Mouse (Mus musculus) liver, postnatal 0 days (tissue): ENCODE measurements around the gene Mical3. TPM values are rescaled to one million over a fixed set of nuclear protein-coding genes. Genes with fewer than 3 reads are reported as not detected.

Experiments used
- ATAC-seq: fragments of 200-750 bp; cut with Nextera tagmentation; 2 replicates; pipeline ENCODE4 v1.8.0; 2017; ENCODE audit warnings: mild to moderate bottlenecking, moderate library complexity
- DNase-seq: peaks from one replicate; pipeline ENCODE4 v3.0.0-alpha.2; 2016
- H3K27ac ChIP-seq: fragments of 300-500 bp; sonication (generic); 2 replicates; pipeline ENCODE4 v1.5.1; 2014; ENCODE audit warnings: antibody characterized with exemption, moderate library complexity, mild to moderate bottlenecking, low read depth
- H3K27me3 ChIP-seq: fragments of 300-500 bp; sonication (generic); 2 replicates; pipeline ENCODE4 v1.6.1; 2014; ENCODE audit warnings: low read length, control low read depth, mixed read lengths; ENCODE audit not compliant: insufficient read depth
- H3K36me3 ChIP-seq: fragments of 300-500 bp; sonication (generic); replicated peaks from 2 replicates; pipeline ENCODE4 v1.6.1; 2014; ENCODE audit warnings: mild to moderate bottlenecking, control low read depth, low read length, moderate library complexity, mixed read lengths; ENCODE audit not compliant: insufficient read depth
- H3K4me1 ChIP-seq: fragments of 300-500 bp; sonication (generic); 2 replicates; pipeline ENCODE4 v1.6.1; 2014; ENCODE audit warnings: antibody characterized with exemption, mild to moderate bottlenecking, control low read depth; ENCODE audit not compliant: insufficient read depth
- H3K4me2 ChIP-seq: fragments of 300-500 bp; sonication (generic); 2 replicates; pipeline ENCODE4 v1.6.1; 2014; ENCODE audit warnings: low read depth, mild to moderate bottlenecking, low read length, moderate library complexity, mixed read lengths
- H3K4me3 ChIP-seq: fragments of 300-500 bp; sonication (generic); 2 replicates; pipeline ENCODE4 v1.5.1; 2014; ENCODE audit warnings: low read depth, low read length
- H3K9ac ChIP-seq: fragments of 300-500 bp; sonication (generic); replicated peaks from 2 replicates; pipeline ENCODE4 v1.6.1; 2014; ENCODE audit warnings: mild to moderate bottlenecking, moderate library complexity
- H3K9me3 ChIP-seq: fragments of 300-500 bp; sonication (generic); 2 replicates; pipeline ENCODE4 v1.6.1; 2016; ENCODE audit warnings: mild to moderate bottlenecking, control low read depth, low read length, mixed read lengths
- CTCF ChIP-seq: sonication (generic); IDR thresholded peaks from 2 replicates; pipeline ENCODE4 v1.5.1; 2016; ENCODE audit warnings: antibody characterized with exemption, low read depth
- EP300 ChIP-seq: IDR thresholded peaks from 2 replicates; pipeline ENCODE4 v1.6.1; 2016; ENCODE audit warnings: antibody characterized with exemption, low read depth, mild to moderate bottlenecking
- WGBS: fragments of 180-500 bp; shearing (Covaris S2); extraction: QIAGEN DNeasy Blood & Tissue Kit; methylation state at CpG from one replicate; pipeline ENCODE4 v1.1.7; 2014; ENCODE audit not compliant: insufficient replicate concordance; 5-methylcytosine and 5-hydroxymethylcytosine counted together
- polyA plus RNA-seq: library from polyadenylated mRNA; unstranded; fragments of >200 nt; fragmentation: Nextera tagmentation; extraction: Ambion mirVana; gene quantifications from 2 replicates; pipeline ENCODE4 v1.2.1, GENCODE M21; 2015

The Mical3 gene
- polyA plus RNA-seq, 1 experiment from 2014 or later, result 4.5 TPM

DNA sequence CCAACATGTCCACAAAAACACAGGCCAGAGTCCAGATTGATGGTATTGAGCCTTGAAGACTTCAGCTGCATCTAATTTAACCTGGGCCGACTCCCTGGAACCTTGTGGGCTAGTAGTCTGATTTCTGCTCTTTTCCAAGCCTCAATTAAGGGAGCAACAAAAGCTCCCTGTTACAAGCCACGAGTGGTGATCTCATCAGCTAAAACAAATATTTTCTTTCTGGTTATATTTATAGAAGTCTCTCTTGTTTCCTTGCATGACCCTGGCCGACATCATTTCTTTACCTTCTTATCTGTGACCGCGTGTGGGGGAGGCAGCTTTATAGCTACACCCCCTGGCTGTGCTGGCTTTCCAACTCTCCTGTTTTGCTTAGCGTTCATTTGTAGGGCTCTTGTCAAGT lies 29.3 kb upstream of the Mical3 start:
- no peak for DNase-seq
- Histone ChIP-seq H3K9ac (no peak overlapping the region), H3K27ac (0 out of 2 replicates have a peak overlapping the region, but pooled peaks have one; percentile 52), H3K4me1 (peaks cover 23% of the 10 kb centered on the region), H3K4me2 (no peak overlapping the region), H3K36me3 (no peaks in the 10 kb centered on the region), H3K27me3 (no peaks in the 10 kb centered on the region), H3K9me3 (no peaks in the 10 kb centered on the region), H3K4me3 (no peak overlapping the region)
- WGBS, result 38% methylated on average over 6 of the region's 6 CpGs
- TF ChIP-seq EP300 (no peak), CTCF (no peak)
- peak; percentile 77 for ATAC-seq

DNA sequence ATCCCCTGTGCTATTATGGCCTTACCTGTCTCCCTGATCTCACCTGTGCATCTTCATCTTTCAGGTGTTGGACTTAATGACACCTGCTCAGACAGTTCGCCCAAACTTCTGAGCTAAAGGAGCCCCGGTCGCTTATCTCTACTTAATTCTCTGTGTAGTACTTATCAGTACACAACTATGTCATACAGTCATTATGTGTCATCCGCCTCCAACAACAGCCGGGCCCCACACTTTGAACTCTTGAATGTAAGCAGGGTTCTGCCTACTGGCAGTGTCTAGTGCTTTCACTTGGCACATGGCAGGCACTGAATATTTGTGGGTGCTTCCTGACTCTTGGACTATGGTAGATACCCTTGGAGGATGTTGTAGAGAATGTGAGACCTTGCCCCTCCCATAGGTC lies 28.8 kb upstream of the Mical3 start:
- TF ChIP-seq CTCF, result no peak
- no peak for TF ChIP-seq EP300
- Histone ChIP-seq H3K36me3 (no peaks in the 10 kb centered on the region), H3K9ac (no peak overlapping the region), H3K4me2 (no peak overlapping the region), H3K9me3 (no peaks in the 10 kb centered on the region), H3K27ac (0 out of 2 replicates have a peak overlapping the region, but pooled peaks have one; percentile 52), H3K27me3 (no peaks in the 10 kb centered on the region), H3K4me3 (no peak overlapping the region), H3K4me1 (peaks cover 23% of the 10 kb centered on the region)
- 49% methylated on average over 5 of the region's 5 CpGs for WGBS
- no peak for DNase-seq
- peak; percentile 64 for ATAC-seq

DNA sequence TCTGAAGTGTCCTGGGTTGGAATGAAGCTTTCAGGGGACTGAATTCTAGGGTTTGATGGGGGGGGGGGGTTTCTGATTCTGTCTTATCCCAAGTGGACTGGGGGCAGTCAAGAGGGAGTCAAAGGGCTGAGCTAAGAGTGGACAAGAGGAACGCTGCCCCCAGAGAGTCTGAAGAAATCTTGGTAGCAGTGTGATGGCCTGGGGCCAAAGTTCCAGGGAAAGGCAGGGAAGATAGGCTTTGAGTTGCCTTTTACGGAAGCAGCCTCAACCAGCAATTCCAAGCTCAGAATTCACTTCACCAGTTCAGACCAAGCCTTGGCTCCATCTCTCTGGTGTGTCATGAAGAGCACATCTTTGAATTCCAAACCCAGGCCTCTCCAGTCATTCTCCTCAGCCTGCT lies 25.2 kb upstream of the Mical3 start:
- Histone ChIP-seq H3K36me3 (no peaks in the 10 kb centered on the region), H3K9ac (no peak overlapping the region), H3K4me3 (no peak overlapping the region), H3K27ac (no peak overlapping the region), H3K4me2 (no peak overlapping the region), H3K4me1 (peaks cover 13% of the 10 kb centered on the region), H3K27me3 (no peaks in the 10 kb centered on the region), H3K9me3 (no peaks in the 10 kb centered on the region)
- ATAC-seq (no peak), DNase-seq (no peak)
- no peak for TF ChIP-seq EP300
- TF ChIP-seq CTCF, result no peak
- WGBS, result 68% methylated on average over 2 of the region's 2 CpGs

DNA sequence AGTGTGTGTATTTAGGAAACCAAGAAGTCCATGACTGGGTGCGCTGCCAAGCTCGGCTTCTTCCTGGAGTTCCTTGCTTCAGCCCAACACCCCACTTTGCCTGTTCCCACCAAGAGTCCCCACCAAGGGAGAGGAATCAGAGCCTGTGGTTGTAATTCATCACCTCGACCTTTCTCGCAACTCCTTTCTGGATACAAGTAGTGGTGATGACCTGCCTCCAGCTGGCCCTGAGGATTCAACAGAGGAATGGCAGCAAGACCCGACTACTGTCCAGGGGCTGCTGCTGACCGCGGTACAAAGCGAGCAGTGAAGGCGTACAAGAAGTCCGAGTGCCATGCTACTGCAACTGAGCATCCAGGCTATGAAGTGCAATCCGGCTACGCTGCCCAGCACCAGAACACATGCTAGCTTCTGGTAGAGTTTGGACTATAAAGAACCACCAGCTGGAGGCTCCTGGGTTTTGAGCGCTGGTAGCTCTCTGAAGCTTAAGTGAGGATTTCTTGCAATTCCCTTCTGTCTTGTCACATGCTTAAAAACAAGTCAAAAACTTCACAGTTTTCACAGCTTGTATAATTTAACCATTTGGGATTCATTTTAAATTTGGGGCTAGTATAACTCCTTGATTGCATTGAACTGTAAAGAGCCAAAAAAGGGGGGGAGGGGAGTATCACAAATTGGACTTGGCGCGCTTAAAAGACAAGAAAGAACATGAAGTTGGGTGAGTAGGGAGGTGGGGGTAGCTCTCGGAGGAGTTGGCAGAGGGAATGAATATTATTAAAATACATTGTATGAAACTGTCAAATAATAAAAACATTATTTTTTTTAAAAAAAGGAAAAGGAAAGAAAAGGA lies 23.9 kb upstream of the Mical3 start:
- H3K9ac ChIP-seq, result no peak overlapping the region
- H3K36me3 ChIP-seq, result no peaks in the 10 kb centered on the region
- H3K27ac ChIP-seq, result no peak overlapping the region
- no peaks in the 10 kb centered on the region for H3K27me3 ChIP-seq
- no peak for DNase-seq
- H3K4me3 ChIP-seq, result no peak overlapping the region
- no peaks in the 10 kb centered on the region for H3K9me3 ChIP-seq
- H3K4me2 ChIP-seq, result no peak overlapping the region
- no peak for ATAC-seq
- TF ChIP-seq EP300 (no peak), CTCF (no peak)
- peaks cover 3% of the 10 kb centered on the region for H3K4me1 ChIP-seq
- 90% methylated on average over 16 of the region's 16 CpGs for WGBS

DNA sequence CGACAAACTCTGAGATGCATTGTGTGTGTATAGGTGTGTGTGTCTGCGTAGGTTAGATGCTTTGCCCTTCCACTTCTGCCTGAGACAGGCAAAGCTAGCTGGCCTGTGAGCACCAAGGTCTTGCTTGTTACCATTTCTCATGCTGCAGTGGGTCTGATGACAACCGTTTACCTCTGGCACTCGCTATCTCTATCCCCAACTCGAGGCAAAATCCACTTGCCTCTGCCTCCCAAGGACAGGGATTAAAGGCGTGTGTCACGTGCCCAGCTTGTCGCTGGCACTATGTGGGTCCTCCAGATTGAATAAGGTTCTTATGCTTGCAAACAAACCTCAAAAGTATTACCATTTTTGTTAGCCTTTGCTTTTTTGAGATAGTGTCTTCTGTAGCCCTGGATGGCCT lies 22.4 kb upstream of the Mical3 start:
- Histone ChIP-seq H3K4me2 (no peak overlapping the region), H3K27ac (no peak overlapping the region), H3K9me3 (no peaks in the 10 kb centered on the region), H3K27me3 (no peaks in the 10 kb centered on the region), H3K4me3 (no peak overlapping the region), H3K36me3 (no peaks in the 10 kb centered on the region), H3K4me1 (peaks cover 2% of the 10 kb centered on the region; the same call in 1 of the 2 replicates), H3K9ac (no peak overlapping the region)
- 76% methylated on average over 8 of the region's 8 CpGs for WGBS
- no peak for TF ChIP-seq CTCF
- no peak for TF ChIP-seq EP300
- ATAC-seq, result no peak
- no peak for DNase-seq

DNA sequence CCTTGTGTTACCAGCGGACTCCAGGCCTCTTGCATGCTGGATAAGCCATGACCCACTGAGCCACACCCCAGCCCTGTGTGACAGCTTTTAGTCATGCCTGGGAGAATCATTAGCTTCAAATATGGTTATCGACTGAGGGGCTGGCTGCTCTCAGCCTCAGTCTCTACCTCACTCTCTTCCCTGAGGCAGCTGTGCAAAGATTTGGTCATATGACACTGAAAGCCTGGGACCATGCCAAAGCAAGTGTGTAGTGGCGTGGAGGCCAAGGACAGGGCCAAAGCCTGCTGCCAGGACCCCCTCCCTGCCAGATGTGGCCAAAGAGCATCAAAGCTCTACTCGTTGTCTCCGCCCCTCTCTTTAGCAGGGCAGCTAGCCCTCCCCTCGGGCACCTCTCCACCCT lies 20.9 kb upstream of the Mical3 start:
- TF ChIP-seq EP300 (peak; percentile 51; the same call in 1 of the 2 replicates), CTCF (no peak)
- Histone ChIP-seq H3K4me3 (no peak overlapping the region), H3K4me2 (no peak overlapping the region), H3K9ac (no peak overlapping the region), H3K27me3 (no peaks in the 10 kb centered on the region), H3K4me1 (peaks cover 2% of the 10 kb centered on the region; the same call in 1 of the 2 replicates), H3K27ac (peak overlapping the region; percentile 18; the same call in 1 of the 2 replicates), H3K9me3 (no peaks in the 10 kb centered on the region), H3K36me3 (no peaks in the 10 kb centered on the region)
- DNase-seq, result peak; percentile 80
- 60% methylated on average over 6 of the region's 6 CpGs for WGBS
- peak; percentile 99 for ATAC-seq
